Mouse (Mus musculus): ENCODE measurements around the gene Mtf1. TPM values are rescaled to one million over a fixed set of nuclear protein-coding genes. Genes with fewer than 3 reads are reported as not detected.

The Mtf1 gene
- 10 to 100 TPM; 30.2 to 33.9 TPM for total RNA-seq (2023)

GRCm38 (mm10) chr4:124801552-124802308 is at the start of gene Mtf1:
Mtf1 (plus strand) TSS chr4:124802104.

GRCm38 (mm10) chr4:124850261-124850913 is 48.5 kb downstream of the Mtf1 start, which contains the start of gene Yrdc:
Yrdc (plus strand) TSS chr4:124850679.

GRCm38 (mm10) chr4:124850933-124851658 is 49.2 kb downstream of the Mtf1 start, which contains the start of gene 1110065P20Rik:
1110065P20Rik (minus strand) TSS chr4:124851196.

GRCm38 (mm10) chr4:124861283-124862188 is 59.6 kb downstream of the Mtf1 start, which contains the start of gene Maneal:
Maneal (minus strand) TSS chr4:124862171.

GRCm38 (mm10) chr4:124880599-124880998 is 78.7 kb downstream of the Mtf1 start, which contains the start of gene Epha10:
Epha10 (plus strand) TSS chr4:124880899.

Other genes with a start within 250 kb of the Mtf1 start
- not detected for gene 3100002H09Rik, start 191.3 kb upstream of the Mtf1 start, total RNA-seq (2023)
- not detected for gene Pou3f1, start 145.3 kb upstream of the Mtf1 start, total RNA-seq (2023)
- gene Utp11, start 108.5 kb upstream of the Mtf1 start, total RNA-seq (2023): 10 to 100 TPM; 17.9 to 22.3 TPM
- gene Fhl3, start 101.4 kb upstream of the Mtf1 start, total RNA-seq (2023): 1 to 10 TPM; 2.2 to 3.4 TPM
- 10 to 100 TPM; 29.2 to 33.0 TPM for gene Sf3a3, start 87.3 kb upstream of the Mtf1 start, total RNA-seq (2023)
- 10 to 100 TPM; 57.5 to 62.3 TPM for gene Inpp5b, start 60.3 kb upstream of the Mtf1 start, total RNA-seq (2023)
- 10 to 100 TPM; 62.7 to 71.3 TPM for gene Yrdc, start 48.6 kb downstream of the Mtf1 start, total RNA-seq (2023)
- gene 1110065P20Rik, start 49.1 kb downstream of the Mtf1 start, total RNA-seq (2023): 10 to 100 TPM in 1 of 2 experiments, 1 to 10 TPM in 1; 8.7 to 11.7 TPM
- gene Maneal, start 60.1 kb downstream of the Mtf1 start, total RNA-seq (2023): not detected
- not detected for gene Epha10, start 78.8 kb downstream of the Mtf1 start, total RNA-seq (2023)
- 10 to 100 TPM in 1 of 2 experiments, 1 to 10 TPM in 1; 8.7 to 11.8 TPM for gene 9930104L06Rik, start 134.9 kb downstream of the Mtf1 start, total RNA-seq (2023)
- 1 to 10 TPM; 2.6 to 3.4 TPM for gene Cdca8, start 137.2 kb downstream of the Mtf1 start, total RNA-seq (2023)
- 1 to 10 TPM; 4.0 to 7.4 TPM for gene Rspo1, start 184.3 kb downstream of the Mtf1 start, total RNA-seq (2023)
- 10 to 100 TPM; 53.5 to 59.6 TPM for gene Gnl2, start 214.5 kb downstream of the Mtf1 start, total RNA-seq (2023)